19 mouse cellular contexts compared by ENCODE assay signal in genomic region chr5:45435967-45436950, GRCm38 (mm10). TPM values are rescaled to one million over a fixed set of nuclear protein-coding genes. Genes with fewer than 3 reads are reported as not detected.
DNase-seq lines count a peak whose midpoint lies in the region; ATAC-seq lines count a peak whose summit lies in the region.
"Had no signal": no experiment of that assay in that cellular context is flagged by ENCODE, and none has a peak within 500 bp of the region (broad histone marks: within the 10 kb centered on the region; RNA-seq: fewer than 3 reads in every experiment).

No protein-coding gene starts in this region.

- no peaks in the 10 kb centered on the region for H3K4me1 ChIP-seq in kidney, embryonic 14.5 days (ENCODE audit: control insufficient read depth, insufficient read depth, low read length)
- H3K4me1 ChIP-seq in limb, embryonic 10.5 days, result peaks cover 10% of the 10 kb centered on the region; the same call in 1 of the 2 replicates
- no peaks in the 10 kb centered on the region for H3K4me1 ChIP-seq in midbrain, embryonic 14.5 days (ENCODE audit: control insufficient read depth, insufficient read depth, low read length)
- H3K4me1 ChIP-seq: forebrain, embryonic 15.5 days; liver, embryonic 15.5 days had no signal

- H3K4me3 ChIP-seq in kidney, embryonic 14.5 days (ENCODE audit: low read length), result no peak overlapping the region
- no peak overlapping the region for H3K4me3 ChIP-seq in limb, embryonic 10.5 days
- H3K4me3 ChIP-seq in midbrain, embryonic 14.5 days (replicated peaks; ENCODE audit: low read depth, low read length), result no peak overlapping the region
- H3K4me3 ChIP-seq: forebrain, embryonic 15.5 days; layer of hippocampus, adult 2 months; liver, embryonic 15.5 days; myocyte had no signal

- H3K9ac ChIP-seq in kidney, embryonic 14.5 days (ENCODE audit: low read depth, low read length), result no peak overlapping the region
- H3K9ac ChIP-seq in midbrain, embryonic 14.5 days (replicated peaks; ENCODE audit: low read length), result no peak overlapping the region
- H3K9ac ChIP-seq: forebrain, embryonic 15.5 days; liver, embryonic 15.5 days had no signal

- H3K4me2 ChIP-seq in kidney, embryonic 14.5 days (replicated peaks; ENCODE audit: low read depth, low read length), result no peak overlapping the region
- H3K4me2 ChIP-seq in midbrain, embryonic 14.5 days (ENCODE audit: low read length), result no peak overlapping the region
- H3K4me2 ChIP-seq: forebrain, embryonic 15.5 days; liver, embryonic 15.5 days had no signal

- 88% methylated on average over 14 of the region's 14 CpGs for WGBS in kidney, embryonic 14.5 days
- 82% methylated on average over 14 of the region's 14 CpGs for WGBS in limb, embryonic 10.5 days
- WGBS in midbrain, embryonic 14.5 days, result 93% methylated on average over 14 of the region's 14 CpGs

- H3K36me3 ChIP-seq in kidney, embryonic 14.5 days (ENCODE audit: control insufficient read depth, insufficient read depth, low read length), result peaks cover 37% of the 10 kb centered on the region; the same call in 1 of the 2 replicates
- peaks cover 69% of the 10 kb centered on the region for H3K36me3 ChIP-seq in limb, embryonic 10.5 days
- peaks cover 6% of the 10 kb centered on the region; the same call in 1 of the 2 replicates for H3K36me3 ChIP-seq in midbrain, embryonic 14.5 days (ENCODE audit: control insufficient read depth, insufficient read depth, low read length)

- ATAC-seq in kidney, embryonic 14.5 days (ENCODE audit: low FRiP score, low TSS enrichment), result no peak
- ATAC-seq in midbrain, embryonic 14.5 days (ENCODE audit: low FRiP score, low TSS enrichment), result no peak
- ATAC-seq: forebrain, embryonic 15.5 days; hindbrain, embryonic 16.5 days had no signal

- peak; percentile 79 for DNase-seq in kidney, adult 11 months
- peak; percentile 67 to 82 for DNase-seq in kidney, adult 8-10 months
- DNase-seq in limb, embryonic 10.5 days (ENCODE audit: low spot score), result no peak
- DNase-seq in adrenal gland, adult (ENCODE audit: inconsistent age in 2 of 2, low spot score in 1 of 2), result no peak
- no peak for DNase-seq in retina, embryonic 14.5 days (ENCODE audit: low spot score)
- no peak for DNase-seq in midbrain, embryonic 14.5 days
- DNase-seq: B cell, adult 2 months; cerebellum, adult 11-12 months; heart, postnatal 14 days; right cerebral cortex, adult 18-20 months; thymus, postnatal 14 days had no signal

- H3K27ac ChIP-seq in kidney, embryonic 14.5 days (ENCODE audit: low read depth, low read length), result no peak overlapping the region
- peak overlapping the region; percentile 47; the same call in 1 of the 2 replicates for H3K27ac ChIP-seq in limb, embryonic 10.5 days
- no peak overlapping the region for H3K27ac ChIP-seq in midbrain, embryonic 14.5 days (replicated peaks; ENCODE audit: low read depth, low read length)
- H3K27ac ChIP-seq: forebrain, embryonic 15.5 days; layer of hippocampus, adult 2 months; liver, embryonic 15.5 days had no signal

- H3K27me3 ChIP-seq in kidney, embryonic 14.5 days (ENCODE audit: control insufficient read depth, insufficient read depth, low read length), result no peaks in the 10 kb centered on the region
- H3K27me3 ChIP-seq in limb, embryonic 10.5 days (ENCODE audit: low read depth, poor library complexity, severe bottlenecking), result no peaks in the 10 kb centered on the region
- no peaks in the 10 kb centered on the region for H3K27me3 ChIP-seq in midbrain, embryonic 14.5 days (ENCODE audit: control insufficient read depth, insufficient read depth, low read length)
- H3K27me3 ChIP-seq: forebrain, embryonic 15.5 days; liver, embryonic 15.5 days had no signal

- H3K9me3 ChIP-seq in kidney, embryonic 14.5 days (ENCODE audit: control insufficient read depth, low read length), result no peaks in the 10 kb centered on the region
- H3K9me3 ChIP-seq in limb, embryonic 10.5 days (replicated peaks), result no peaks in the 10 kb centered on the region
- no peaks in the 10 kb centered on the region for H3K9me3 ChIP-seq in midbrain, embryonic 14.5 days (ENCODE audit: control insufficient read depth, low read length)
- H3K9me3 ChIP-seq: forebrain, embryonic 15.5 days; liver, embryonic 15.5 days had no signal

RNA-seq across cellular contexts. Expression of gene Qdpr, which starts 13.8 kb away (rescaled TPM):
- polyA plus RNA-seq in kidney, embryonic 14.5 days (2014; fragmentation: Nextera tagmentation; extraction: Ambion mirVana), result 134 and 146 TPM in 2 replicates
- polyA plus RNA-seq in limb, embryonic 10.5 days (2016; fragmentation: Nextera tagmentation; extraction: Ambion mirVana), result 129 and 133 TPM in 2 replicates
- polyA plus RNA-seq in midbrain, embryonic 14.5 days (2014; fragmentation: Nextera tagmentation; extraction: Ambion mirVana), result 86.8 and 102 TPM in 2 replicates

RNA-seq across cellular contexts. Expression of gene Clrn2, which starts 17.3 kb away (rescaled TPM):
- not detected in 2 replicates for polyA plus RNA-seq in kidney, embryonic 14.5 days (2014; fragmentation: Nextera tagmentation; extraction: Ambion mirVana)
- not detected in 2 replicates for polyA plus RNA-seq in limb, embryonic 10.5 days (2016; fragmentation: Nextera tagmentation; extraction: Ambion mirVana)
- polyA plus RNA-seq in midbrain, embryonic 14.5 days (2014; fragmentation: Nextera tagmentation; extraction: Ambion mirVana), result not detected in 2 replicates
- polyA plus RNA-seq: liver, embryonic 15.5 days; myocyte; spleen, adult 2 months; stomach, embryonic 16.5 days had no signal

RNA-seq across cellular contexts. Expression of gene Lap3, which starts 56.9 kb away (rescaled TPM):
- polyA plus RNA-seq in kidney, embryonic 14.5 days (2014; fragmentation: Nextera tagmentation; extraction: Ambion mirVana), result 88.3 and 112 TPM in 2 replicates
- 103 and 121 TPM in 2 replicates for polyA plus RNA-seq in limb, embryonic 10.5 days (2016; fragmentation: Nextera tagmentation; extraction: Ambion mirVana)
- 25.8 and 36.3 TPM in 2 replicates for polyA plus RNA-seq in midbrain, embryonic 14.5 days (2014; fragmentation: Nextera tagmentation; extraction: Ambion mirVana)

Comparison
In these comparisons a context has a peak if more than half of its experiments do, and no peak if none do; other contexts are left out.
1. DNase-seq: peak in kidney, adult 11 months (single experiment) and kidney, adult 8-10 months (2 of 2); none in limb, embryonic 10.5 days (single experiment), adrenal gland, adult (0 of 2), retina, embryonic 14.5 days (single experiment) and midbrain, embryonic 14.5 days (single experiment).